Mouse (Mus musculus): ENCODE data around the gene Jmy.
"Not testable (repeated sequence)": the region's sequence is repeated elsewhere in the genome, so short reads cannot be mapped to it uniquely, and the experiment has no call there.

Gene Jmy

GRCm38 (mm10) chr13:93499167-93499972 lies at the start of gene Jmy:
Gene Jmy (minus strand): TSS chr13:93499808.
- peak; percentile 82 for DNase-seq (ENCODE audit: low read depth, low spot score)

GRCm38 (mm10) chr13:93547641-93548040 lies 48.0 kb upstream of the Jmy start:
- DNase-seq (ENCODE audit: low read depth, low spot score), result peak; percentile 8

- DNase-seq (ENCODE audit: low read depth, low spot score), result no peak
These were observed 46.4 kb upstream of the Jmy start for GRCm38 (mm10) chr13:93546011-93546410.

GRCm38 (mm10) chr13:93544274-93544673 lies 44.7 kb upstream of the Jmy start:
- no peak for DNase-seq (ENCODE audit: low read depth, low spot score)

- DNase-seq (ENCODE audit: low read depth, low spot score), result no peak
These were observed 39.7 kb upstream of the Jmy start for GRCm38 (mm10) chr13:93539311-93539710.

GRCm38 (mm10) chr13:93518753-93519319 lies 19.2 kb upstream of the Jmy start:
- no peak for DNase-seq (ENCODE audit: low read depth, low spot score)

- no peak for DNase-seq (ENCODE audit: low read depth, low spot score)
These were observed 17.6 kb upstream of the Jmy start for GRCm38 (mm10) chr13:93517223-93517622.

GRCm38 (mm10) chr13:93514000-93514795 lies 14.6 kb upstream of the Jmy start:
- DNase-seq (ENCODE audit: low read depth, low spot score), result peak; percentile 11

- DNase-seq (ENCODE audit: low read depth, low spot score), result no peak
These were observed 11.0 kb upstream of the Jmy start for GRCm38 (mm10) chr13:93510447-93511180.

- DNase-seq (ENCODE audit: low read depth, low spot score), result not testable (repeated sequence)
These were observed 7.3 kb upstream of the Jmy start for GRCm38 (mm10) chr13:93506920-93507319.

- DNase-seq (ENCODE audit: low read depth, low spot score), result no peak
These were observed 2.1 kb upstream of the Jmy start for GRCm38 (mm10) chr13:93501724-93502123.

GRCm38 (mm10) chr13:93499973-93500633 lies 495 bp upstream of the Jmy start:
- no peak for DNase-seq (ENCODE audit: low read depth, low spot score)

GRCm38 (mm10) chr13:93498211-93499166 lies 1.1 kb downstream of the Jmy start:
- peak; percentile 8 for DNase-seq (ENCODE audit: low read depth, low spot score)

GRCm38 (mm10) chr13:93496977-93497376 lies 2.6 kb downstream of the Jmy start:
- DNase-seq (ENCODE audit: low read depth, low spot score), result no peak

GRCm38 (mm10) chr13:93488510-93488909 lies 11.1 kb downstream of the Jmy start:
- DNase-seq (ENCODE audit: low read depth, low spot score), result no peak

GRCm38 (mm10) chr13:93487734-93488133 lies 11.9 kb downstream of the Jmy start:
- no peak for DNase-seq (ENCODE audit: low read depth, low spot score)

GRCm38 (mm10) chr13:93484276-93484675 lies 15.3 kb downstream of the Jmy start:
- DNase-seq (ENCODE audit: low read depth, low spot score), result no peak

GRCm38 (mm10) chr13:93481110-93481509 lies 18.5 kb downstream of the Jmy start:
- DNase-seq (ENCODE audit: low read depth, low spot score), result no peak

- no peak for DNase-seq (ENCODE audit: low read depth, low spot score)
These were observed 21.3 kb downstream of the Jmy start for GRCm38 (mm10) chr13:93478344-93478743.

GRCm38 (mm10) chr13:93468355-93468754 lies 31.3 kb downstream of the Jmy start:
- no peak for DNase-seq (ENCODE audit: low read depth, low spot score)
